Mouse (Mus musculus) frontal cortex, adult (tissue): ENCODE data around the gene Cpt1a.

Source experiments
- ATAC-seq: cut with Nextera tagmentation; 2 replicates; pipeline ENCODE4 v1.9.2; 2017; ENCODE audit warnings: mild to moderate bottlenecking, moderate library complexity, mixed read lengths; ENCODE audit not compliant: low TSS enrichment

Gene Cpt1a

GRCm38 (mm10) chr19:3322261-3322969 is at the start of gene Cpt1a:
Gene Cpt1a, plus strand, starts transcription at chr19:3322334.
- no peak for ATAC-seq

GRCm38 (mm10) chr19:3273331-3273730 is 48.8 kb upstream of the Cpt1a start:
- no peak for ATAC-seq

GRCm38 (mm10) chr19:3275744-3276365 is 46.3 kb upstream of the Cpt1a start:
- ATAC-seq, result no peak

- no peak for ATAC-seq
Measured at GRCm38 (mm10) chr19:3281886-3282285, 40.2 kb upstream of the Cpt1a start.

- ATAC-seq, result peak; percentile 98
Measured at GRCm38 (mm10) chr19:3282572-3283467, 39.3 kb upstream of the Cpt1a start, which contains the start of the genes Mrpl21 and Ighmbp2. Gene Mrpl21, plus strand, starts transcription at chr19:3282901. Gene Ighmbp2, minus strand, starts transcription at chr19:3283017.

- ATAC-seq, result no peak
Measured at GRCm38 (mm10) chr19:3289006-3289405, 33.1 kb upstream of the Cpt1a start.

- peak; percentile 59; the same call in 1 of the 2 replicates for ATAC-seq
Measured at GRCm38 (mm10) chr19:3292028-3292427, 30.1 kb upstream of the Cpt1a start.

GRCm38 (mm10) chr19:3292993-3293392 is 29.1 kb upstream of the Cpt1a start:
- no peak for ATAC-seq

- ATAC-seq, result no peak
Measured at GRCm38 (mm10) chr19:3295245-3295644, 26.9 kb upstream of the Cpt1a start.

- ATAC-seq, result no peak
Measured at GRCm38 (mm10) chr19:3297034-3297433, 25.1 kb upstream of the Cpt1a start.

- ATAC-seq, result no peak
Measured at GRCm38 (mm10) chr19:3297775-3298174, 24.4 kb upstream of the Cpt1a start.

- ATAC-seq, result no peak
Measured at GRCm38 (mm10) chr19:3304017-3304416, 18.1 kb upstream of the Cpt1a start.

- no peak for ATAC-seq
Measured at GRCm38 (mm10) chr19:3307175-3307949, 14.8 kb upstream of the Cpt1a start.

- no peak for ATAC-seq
Measured at GRCm38 (mm10) chr19:3319341-3319740, 2.8 kb upstream of the Cpt1a start.

- ATAC-seq, result no peak
Measured at GRCm38 (mm10) chr19:3320086-3320485, 2.0 kb upstream of the Cpt1a start.

- ATAC-seq, result no peak
Measured at GRCm38 (mm10) chr19:3320801-3321200, 1.3 kb upstream of the Cpt1a start.

GRCm38 (mm10) chr19:3321617-3322016 is 517 bp upstream of the Cpt1a start:
- ATAC-seq, result no peak

- ATAC-seq, result peak; percentile 76
Measured at GRCm38 (mm10) chr19:3323201-3323621, 1.1 kb downstream of the Cpt1a start.

- no peak for ATAC-seq
Measured at GRCm38 (mm10) chr19:3323753-3324270, 1.7 kb downstream of the Cpt1a start.

- no peak for ATAC-seq
Measured at GRCm38 (mm10) chr19:3324271-3324811, 2.2 kb downstream of the Cpt1a start.
